8 mouse cellular contexts compared by ENCODE assay signal in genomic region chr16:76432304-76432703, GRCm38 (mm10). TPM values are rescaled to one million over a fixed set of nuclear protein-coding genes. Genes with fewer than 3 reads are reported as not detected.
DNase-seq lines count a peak whose midpoint lies in the region; ATAC-seq lines count a peak whose summit lies in the region.

No protein-coding gene starts in this region.

- no peak overlapping the region for H3K9ac ChIP-seq in hindbrain, embryonic 16.5 days (ENCODE audit: low read depth, low read length)
- no peak overlapping the region for H3K9ac ChIP-seq in hindbrain, embryonic 13.5 days

- H3K36me3 ChIP-seq in hindbrain, embryonic 16.5 days (ENCODE audit: control insufficient read depth, insufficient read depth, low read length) = no peaks in the 10 kb centered on the region
- H3K36me3 ChIP-seq in hindbrain, embryonic 13.5 days = no peaks in the 10 kb centered on the region
- no peaks in the 10 kb centered on the region for H3K36me3 ChIP-seq in limb, embryonic 10.5 days

- WGBS in hindbrain, embryonic 16.5 days = 70% methylated on average over 9 of the region's 9 CpGs
- WGBS in hindbrain, embryonic 13.5 days = 86% methylated on average over 9 of the region's 9 CpGs
- WGBS in limb, embryonic 10.5 days = 81% methylated on average over 9 of the region's 9 CpGs

- no peaks in the 10 kb centered on the region for H3K27me3 ChIP-seq in hindbrain, embryonic 16.5 days (replicated peaks; ENCODE audit: control insufficient read depth, insufficient read depth, low read length)
- H3K27me3 ChIP-seq in hindbrain, embryonic 13.5 days = no peaks in the 10 kb centered on the region
- H3K27me3 ChIP-seq in limb, embryonic 10.5 days (ENCODE audit: low read depth, poor library complexity, severe bottlenecking) = no peaks in the 10 kb centered on the region

- no peaks in the 10 kb centered on the region for H3K9me3 ChIP-seq in hindbrain, embryonic 16.5 days (ENCODE audit: control insufficient read depth, low read length)
- no peaks in the 10 kb centered on the region for H3K9me3 ChIP-seq in hindbrain, embryonic 13.5 days
- H3K9me3 ChIP-seq in limb, embryonic 10.5 days (replicated peaks) = no peaks in the 10 kb centered on the region

- no peak overlapping the region for H3K27ac ChIP-seq in hindbrain, embryonic 16.5 days (ENCODE audit: low read depth, low read length)
- no peak overlapping the region for H3K27ac ChIP-seq in hindbrain, embryonic 13.5 days
- no peak overlapping the region for H3K27ac ChIP-seq in limb, embryonic 10.5 days

- no peaks in the 10 kb centered on the region for H3K4me1 ChIP-seq in hindbrain, embryonic 16.5 days (ENCODE audit: control insufficient read depth, insufficient read depth, low read depth, low read length)
- no peaks in the 10 kb centered on the region for H3K4me1 ChIP-seq in hindbrain, embryonic 13.5 days (replicated peaks)
- H3K4me1 ChIP-seq in limb, embryonic 10.5 days = no peaks in the 10 kb centered on the region

- peak; percentile 42; the same call in 1 of the 2 replicates for ATAC-seq in hindbrain, embryonic 16.5 days
- no peak for ATAC-seq in hindbrain, embryonic 13.5 days (ENCODE audit: low FRiP score)

- peak; percentile 47 to 50 for DNase-seq in adrenal gland, adult 18-20 months (ENCODE audit: low spot score in 2 of 2)
- peak; percentile 66 to 70 for DNase-seq in cerebellum, postnatal 36 days
- peak; percentile 68 for DNase-seq in heart, postnatal 4 days
- DNase-seq in ovary, adult 18-20 months (ENCODE audit: low spot score) = peak; percentile 85
- no peak for DNase-seq in limb, embryonic 10.5 days (ENCODE audit: low spot score)
- DNase-seq in thymus, postnatal 14 days = no peak

- no peak overlapping the region for H3K4me3 ChIP-seq in hindbrain, embryonic 16.5 days (ENCODE audit: low read length)
- H3K4me3 ChIP-seq in hindbrain, embryonic 13.5 days = no peak overlapping the region
- H3K4me3 ChIP-seq in limb, embryonic 10.5 days = no peak overlapping the region

- no peak overlapping the region for H3K4me2 ChIP-seq in hindbrain, embryonic 16.5 days (ENCODE audit: low read length)
- no peak overlapping the region for H3K4me2 ChIP-seq in hindbrain, embryonic 13.5 days

RNA-seq across cellular contexts. Expression of gene Nrip1, which starts 58.7 kb away (rescaled TPM):
- polyA plus RNA-seq in hindbrain, embryonic 16.5 days (2015; fragmentation: Nextera tagmentation; extraction: Ambion mirVana) = 29.0 and 30.4 TPM in 2 replicates
- 28.0 and 31.2 TPM in 2 replicates for polyA plus RNA-seq in hindbrain, embryonic 13.5 days (2015; fragmentation: Nextera tagmentation; extraction: Ambion mirVana)
- total RNA-seq in adrenal gland, adult 18-20 months (2021) = 10 to 100 TPM; 75.5 to 93.1 TPM
- total RNA-seq in heart, postnatal 4 days (2021) = 10 to 100 TPM; 24.3 to 25.7 TPM
- polyA plus RNA-seq in limb, embryonic 10.5 days (2016; fragmentation: Nextera tagmentation; extraction: Ambion mirVana) = 37.3 and 37.9 TPM in 2 replicates

Comparison
In these comparisons a context has a peak if more than half of its experiments do, and no peak if none do; other contexts are left out.
1. DNase-seq: peak in adrenal gland, adult 18-20 months (2 of 2), cerebellum, postnatal 36 days (2 of 2), heart, postnatal 4 days (single experiment) and ovary, adult 18-20 months (single experiment); none in limb, embryonic 10.5 days (single experiment) and thymus, postnatal 14 days (single experiment).